Mouse (Mus musculus): ENCODE data around the gene Nufip1.

DNA sequence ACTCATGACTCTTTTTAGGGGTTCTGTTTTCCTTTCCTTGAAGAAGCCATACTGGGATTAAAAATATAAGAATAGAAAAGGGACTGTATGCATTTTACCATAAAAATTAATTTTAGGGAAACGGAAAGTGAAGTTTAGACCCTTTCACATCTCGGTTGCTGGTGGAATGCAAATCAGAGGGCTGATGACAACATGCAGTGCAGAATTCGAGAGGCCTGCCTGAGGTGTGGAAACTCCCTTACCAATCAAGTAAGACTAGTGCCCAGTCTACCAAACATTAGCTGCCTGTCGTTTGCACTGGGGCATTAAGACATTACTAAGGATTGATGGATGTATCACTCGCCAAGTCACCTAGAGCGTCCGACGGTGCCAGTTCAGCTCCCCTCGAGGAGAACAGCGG lies 37.6 kb downstream of the Nufip1 start:
- no peak for TF ChIP-seq EP300 (IDR thresholded peaks at IDR 0.05; ENCODE audit: low read depth)
- no peak for TF ChIP-seq CTCF (IDR thresholded peaks at IDR 0.05; ENCODE audit: low read depth)

All from heart, postnatal 0 days (tissue).